Mouse (Mus musculus) heart, postnatal 0 days (tissue): Measurements from ENCODE around the gene Stk24.

Source experiments
- CTCF ChIP-seq: IDR thresholded peaks from 2 replicates; pipeline ENCODE4 v1.5.1; 2016; ENCODE audit warnings: antibody characterized with exemption, control low read depth, low read depth
- EP300 ChIP-seq: IDR thresholded peaks from 2 replicates; pipeline ENCODE4 v1.6.1; 2016; ENCODE audit warnings: antibody characterized with exemption, low read depth

DNA sequence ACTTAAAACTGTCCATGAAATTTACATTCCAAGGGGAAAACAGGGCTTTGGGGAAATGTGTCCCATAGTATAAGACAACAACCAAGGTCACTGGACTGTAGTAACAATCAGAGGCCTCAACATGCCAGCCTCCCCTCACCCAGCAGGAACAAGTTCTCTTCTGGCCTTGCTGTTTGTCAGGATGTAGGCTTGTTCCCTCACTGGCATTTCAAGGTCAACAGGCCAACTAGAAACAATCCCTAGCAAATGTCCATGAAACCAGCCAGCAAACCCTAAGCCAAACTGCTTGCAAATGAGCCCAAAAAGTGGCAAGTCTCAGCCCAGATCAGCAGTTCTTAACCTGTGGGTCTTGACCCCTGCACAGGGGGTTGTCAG, 98.5 kb downstream of the Stk24 start:
- TF ChIP-seq CTCF (no peak), EP300 (no peak)
